Mouse (Mus musculus): ENCODE results near the gene Gm42957. TPM values are rescaled to one million over a fixed set of nuclear protein-coding genes. Genes with fewer than 3 reads are reported as not detected.

Gm42957 gene
- polyA plus RNA-seq, 1 experiment from 2014 or later = not detected

GRCm38 (mm10) chr3:96597435-96597891, 37.8 kb upstream of the Gm42957 start:
- Histone ChIP-seq H3K27ac (ENCODE audit: low read depth, low read length) (peak overlapping the region; percentile 75; the same call in 1 of the 2 replicates), H3K36me3 (ENCODE audit: control insufficient read depth, insufficient read depth, low read length) (no peaks in the 10 kb centered on the region), H3K4me1 (ENCODE audit: control insufficient read depth, insufficient read depth, low read length) (peaks cover 37% of the 10 kb centered on the region), H3K9me3 (ENCODE audit: control insufficient read depth, low read length) (no peaks in the 10 kb centered on the region), H3K27me3 (ENCODE audit: control insufficient read depth, insufficient read depth, low read length) (no peaks in the 10 kb centered on the region), H3K9ac (replicated peaks; ENCODE audit: low read depth, low read length) (peak overlapping the region; percentile 69), H3K4me2 (ENCODE audit: low read depth, low read length) (peak overlapping the region; percentile 64), H3K4me3 (ENCODE audit: low read depth, low read length) (peak overlapping the region; percentile 54)
- 0 out of 2 replicates have a peak, but pooled peaks have one; percentile 2 for ATAC-seq (ENCODE audit: low read depth)
- under 1% methylated on average over 40 of the region's 40 CpGs for WGBS

DNA sequence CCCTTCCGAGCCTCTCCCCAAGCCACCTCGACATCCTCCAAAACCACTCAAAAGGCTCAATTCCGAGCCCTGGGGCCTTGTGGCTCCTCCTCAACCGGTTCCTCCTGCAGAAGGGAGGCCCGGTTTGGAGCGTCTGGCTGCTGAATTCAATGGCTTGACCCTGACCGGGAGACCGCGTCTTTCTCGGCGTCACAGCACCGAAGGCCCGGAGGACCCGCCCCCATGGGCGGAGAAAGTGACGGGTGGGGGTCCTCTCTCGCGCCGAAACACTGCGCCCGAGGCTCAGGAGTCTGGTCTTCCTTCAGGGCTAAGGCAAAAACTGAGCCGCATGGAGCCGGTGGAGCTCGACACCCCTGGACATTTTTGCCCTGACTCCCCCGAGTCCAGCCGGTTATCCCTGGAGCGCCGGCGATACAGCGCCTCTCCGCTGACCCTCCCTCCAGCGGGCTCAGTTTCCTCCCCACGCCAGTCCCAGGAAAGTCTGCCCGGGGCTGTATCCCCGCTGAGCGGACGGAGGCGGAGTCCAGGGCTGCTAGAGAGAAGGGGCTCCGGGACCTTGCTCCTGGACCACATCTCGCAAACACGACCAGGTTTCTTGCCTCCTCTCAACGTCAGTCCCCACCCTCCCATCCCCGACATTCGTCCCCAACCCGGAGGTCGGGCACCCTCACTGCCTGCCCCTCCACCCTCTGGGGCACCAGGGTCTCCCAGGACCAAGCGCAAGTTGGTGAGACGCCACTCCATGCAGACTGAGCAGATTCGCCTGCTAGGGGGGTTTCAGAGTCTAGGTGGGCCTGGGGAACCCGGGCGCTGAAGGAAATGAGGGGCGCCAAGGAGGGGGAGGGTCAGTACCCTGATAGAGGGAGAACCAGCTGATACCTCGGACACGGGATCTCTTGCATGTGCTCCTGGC, 36.9 kb upstream of the Gm42957 start:
- Histone ChIP-seq H3K9ac (replicated peaks; ENCODE audit: low read depth, low read length) (peak overlapping the region; percentile 69), H3K4me2 (ENCODE audit: low read depth, low read length) (peak overlapping the region; percentile 64), H3K27me3 (ENCODE audit: control insufficient read depth, insufficient read depth, low read length) (no peaks in the 10 kb centered on the region), H3K4me3 (ENCODE audit: low read depth, low read length) (peak overlapping the region; percentile 54), H3K36me3 (ENCODE audit: control insufficient read depth, insufficient read depth, low read length) (no peaks in the 10 kb centered on the region), H3K27ac (ENCODE audit: low read depth, low read length) (peak overlapping the region; percentile 75), H3K4me1 (ENCODE audit: control insufficient read depth, insufficient read depth, low read length) (peaks cover 38% of the 10 kb centered on the region), H3K9me3 (ENCODE audit: control insufficient read depth, low read length) (no peaks in the 10 kb centered on the region)
- 1% methylated on average over 47 of the region's 54 CpGs for WGBS
- ATAC-seq (ENCODE audit: low read depth) = no peak

DNA sequence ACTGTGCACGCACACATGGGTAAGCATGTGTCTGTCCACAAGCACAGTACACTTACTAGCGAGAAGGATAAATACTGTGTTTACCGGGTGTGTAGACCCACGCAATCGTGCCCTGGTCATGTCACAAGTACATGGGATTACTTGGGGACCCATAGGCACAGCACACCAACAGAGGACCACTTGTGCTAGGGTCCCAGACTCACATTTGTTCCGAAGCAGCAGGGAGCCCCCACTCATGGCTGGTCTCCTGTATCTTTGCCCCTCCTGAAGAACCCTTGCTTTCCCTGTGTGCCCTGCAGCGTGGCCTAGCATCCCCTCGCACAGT, 36.2 kb upstream of the Gm42957 start:
- H3K4me3 ChIP-seq (ENCODE audit: low read depth, low read length) = no peak overlapping the region
- no peaks in the 10 kb centered on the region for H3K36me3 ChIP-seq (ENCODE audit: control insufficient read depth, insufficient read depth, low read length)
- no peak for ATAC-seq (ENCODE audit: low read depth)
- WGBS = 40% methylated on average over 8 of the region's 8 CpGs
- no peaks in the 10 kb centered on the region for H3K9me3 ChIP-seq (ENCODE audit: control insufficient read depth, low read length)
- peak overlapping the region; percentile 64 for H3K4me2 ChIP-seq (ENCODE audit: low read depth, low read length)
- no peak overlapping the region for H3K9ac ChIP-seq (replicated peaks; ENCODE audit: low read depth, low read length)
- H3K27me3 ChIP-seq (ENCODE audit: control insufficient read depth, insufficient read depth, low read length) = no peaks in the 10 kb centered on the region
- H3K4me1 ChIP-seq (ENCODE audit: control insufficient read depth, insufficient read depth, low read length) = peaks cover 45% of the 10 kb centered on the region
- no peak overlapping the region for H3K27ac ChIP-seq (ENCODE audit: low read depth, low read length)

- WGBS = 82% methylated on average over 3 of the region's 3 CpGs
- H3K9me3 ChIP-seq (ENCODE audit: control insufficient read depth, low read length) = no peaks in the 10 kb centered on the region
- H3K4me2 ChIP-seq (ENCODE audit: low read depth, low read length) = peak overlapping the region; percentile 64; the same call in 1 of the 2 replicates
- no peaks in the 10 kb centered on the region for H3K27me3 ChIP-seq (ENCODE audit: control insufficient read depth, insufficient read depth, low read length)
- peaks cover 48% of the 10 kb centered on the region for H3K4me1 ChIP-seq (ENCODE audit: control insufficient read depth, insufficient read depth, low read length)
- no peak overlapping the region for H3K4me3 ChIP-seq (ENCODE audit: low read depth, low read length)
- no peak for ATAC-seq (ENCODE audit: low read depth)
- H3K27ac ChIP-seq (ENCODE audit: low read depth, low read length) = no peak overlapping the region
- no peaks in the 10 kb centered on the region for H3K36me3 ChIP-seq (ENCODE audit: control insufficient read depth, insufficient read depth, low read length)
- H3K9ac ChIP-seq (replicated peaks; ENCODE audit: low read depth, low read length) = no peak overlapping the region
Observed at GRCm38 (mm10) chr3:96599411-96599810, 35.9 kb upstream of the Gm42957 start.

DNA sequence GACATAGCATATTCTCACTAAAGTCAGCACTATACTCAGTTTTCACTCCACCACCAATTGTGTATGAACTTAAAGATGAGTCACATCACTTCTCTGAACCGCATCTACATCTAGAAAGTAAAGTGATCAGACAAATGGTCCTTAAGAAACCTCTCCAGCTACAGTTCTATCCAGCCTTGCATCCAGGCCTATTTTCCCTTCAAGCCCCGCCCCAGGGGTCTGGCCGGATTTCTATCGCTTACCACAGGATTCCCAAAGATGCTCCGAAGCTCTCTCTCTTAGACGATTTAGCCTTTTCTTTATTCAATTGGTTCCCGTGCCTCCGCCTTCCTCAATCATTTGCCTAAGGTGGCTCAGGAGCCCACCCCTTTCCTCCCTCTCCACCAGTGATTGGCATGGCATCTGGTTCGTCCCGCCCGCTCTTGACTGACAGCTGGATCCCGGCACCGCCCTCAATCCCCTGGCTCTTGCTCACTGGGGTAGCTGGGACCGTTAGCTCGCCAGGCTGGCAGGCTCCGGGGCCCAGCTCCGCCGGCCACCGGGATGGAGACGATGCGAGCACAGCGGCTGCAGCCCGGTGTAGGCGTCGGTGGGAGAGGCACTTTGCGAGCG, 34.5 kb upstream of the Gm42957 start, which contains the start of gene Lix1l:
Gene Lix1l, plus strand, starts transcription at position 511 of the 612 bp plus-strand sequence.
- peak within 1 kb of the TSS; percentile 95 for H3K27ac ChIP-seq (ENCODE audit: low read depth, low read length)
- peak; percentile 92 for ATAC-seq (ENCODE audit: low read depth)
- H3K36me3 ChIP-seq (ENCODE audit: control insufficient read depth, insufficient read depth, low read length) = no peaks in the 10 kb centered on the region
- peaks cover 53% of the 10 kb centered on the region for H3K4me1 ChIP-seq (ENCODE audit: control insufficient read depth, insufficient read depth, low read length)
- peak within 1 kb of the TSS; percentile 72 for H3K4me2 ChIP-seq (ENCODE audit: low read depth, low read length)
- 1% methylated on average over 27 of the region's 27 CpGs for WGBS
- H3K9ac ChIP-seq (replicated peaks; ENCODE audit: low read depth, low read length) = peak within 1 kb of the TSS; percentile 94
- H3K4me3 ChIP-seq (ENCODE audit: low read depth, low read length) = peak within 1 kb of the TSS; percentile 83
- no peaks in the 10 kb centered on the region for H3K27me3 ChIP-seq (ENCODE audit: control insufficient read depth, insufficient read depth, low read length)
- H3K9me3 ChIP-seq (ENCODE audit: control insufficient read depth, low read length) = no peaks in the 10 kb centered on the region

DNA sequence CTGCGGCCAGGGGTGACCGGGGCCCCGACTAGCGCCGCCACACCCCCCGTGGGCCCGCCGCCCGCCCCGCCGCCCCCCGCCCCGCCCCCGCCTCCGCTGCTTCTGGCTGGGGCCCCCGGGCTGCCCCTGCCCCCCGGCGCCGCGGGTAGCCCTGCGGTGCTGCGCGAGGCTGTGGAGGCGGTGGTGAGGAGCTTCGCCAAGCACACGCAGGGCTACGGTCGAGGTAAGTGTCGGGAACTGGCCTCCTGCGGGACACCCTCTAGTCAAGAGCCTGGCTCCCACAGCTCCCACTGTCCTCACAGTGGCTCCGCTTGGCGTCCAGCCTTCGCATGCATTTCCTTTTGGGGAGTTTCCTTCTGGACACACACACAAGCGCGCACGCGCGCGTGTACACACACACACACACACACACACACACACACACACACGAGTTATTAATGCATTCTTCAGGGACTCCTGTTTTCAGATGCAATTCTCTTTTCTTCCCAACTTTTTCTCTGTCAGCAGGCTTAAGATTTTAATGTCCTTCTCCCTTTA, 34.0 kb upstream of the Gm42957 start:
- peak overlapping the region; percentile 72 for H3K4me2 ChIP-seq (ENCODE audit: low read depth, low read length)
- WGBS = under 1% methylated on average over 35 of the region's 40 CpGs
- H3K9ac ChIP-seq (replicated peaks; ENCODE audit: low read depth, low read length) = peak overlapping the region; percentile 94
- H3K4me3 ChIP-seq (ENCODE audit: low read depth, low read length) = peak overlapping the region; percentile 83
- peak overlapping the region; percentile 95 for H3K27ac ChIP-seq (ENCODE audit: low read depth, low read length)
- no peaks in the 10 kb centered on the region for H3K27me3 ChIP-seq (ENCODE audit: control insufficient read depth, insufficient read depth, low read length)
- no peaks in the 10 kb centered on the region for H3K9me3 ChIP-seq (ENCODE audit: control insufficient read depth, low read length)
- ATAC-seq (ENCODE audit: low read depth) = peak; percentile 65
- H3K4me1 ChIP-seq (ENCODE audit: control insufficient read depth, insufficient read depth, low read length) = peaks cover 47% of the 10 kb centered on the region
- H3K36me3 ChIP-seq (ENCODE audit: control insufficient read depth, insufficient read depth, low read length) = no peaks in the 10 kb centered on the region

DNA sequence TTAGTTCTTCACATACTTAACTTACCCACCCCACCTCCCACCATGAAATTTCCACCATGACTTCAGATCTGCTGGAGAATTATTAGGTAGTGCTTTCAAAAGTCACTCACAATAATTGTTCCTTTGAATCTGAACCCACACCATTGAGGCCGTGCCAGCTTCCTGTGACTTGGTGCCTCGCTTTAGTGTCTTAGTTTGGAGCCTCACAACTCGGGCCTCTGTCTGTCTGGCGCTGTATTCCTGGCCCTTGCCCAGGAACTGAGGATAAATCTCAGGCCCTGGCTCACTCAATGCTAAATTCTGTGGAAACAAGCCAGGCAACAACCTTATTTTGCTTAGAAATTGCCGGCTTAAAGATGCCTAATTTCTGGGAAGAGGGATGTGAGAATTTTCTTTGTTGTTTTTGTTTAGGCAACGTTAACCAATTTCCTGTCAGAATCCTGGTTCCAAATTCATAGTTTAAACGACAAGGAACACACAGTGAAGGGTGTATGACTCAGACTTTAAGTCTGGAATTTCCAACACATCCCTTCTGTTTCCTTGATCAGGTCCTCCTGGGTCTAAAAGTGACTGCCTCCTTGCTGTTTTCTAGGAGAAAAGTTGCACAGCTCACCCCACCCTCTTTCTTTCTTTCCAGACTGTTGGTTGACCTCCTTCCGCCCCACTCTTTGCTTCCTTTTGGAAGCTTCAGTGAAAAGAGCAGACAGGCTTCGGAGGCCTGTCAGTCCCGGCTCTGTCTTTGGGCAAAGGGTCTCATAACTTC, 33.2 kb upstream of the Gm42957 start:
- Histone ChIP-seq H3K9ac (replicated peaks; ENCODE audit: low read depth, low read length) (peak overlapping the region; percentile 94), H3K9me3 (ENCODE audit: control insufficient read depth, low read length) (no peaks in the 10 kb centered on the region), H3K4me1 (ENCODE audit: control insufficient read depth, insufficient read depth, low read length) (peaks cover 47% of the 10 kb centered on the region), H3K4me2 (ENCODE audit: low read depth, low read length) (peak overlapping the region; percentile 72), H3K27ac (ENCODE audit: low read depth, low read length) (peak overlapping the region; percentile 95), H3K4me3 (ENCODE audit: low read depth, low read length) (peak overlapping the region; percentile 83), H3K27me3 (ENCODE audit: control insufficient read depth, insufficient read depth, low read length) (no peaks in the 10 kb centered on the region), H3K36me3 (ENCODE audit: control insufficient read depth, insufficient read depth, low read length) (no peaks in the 10 kb centered on the region)
- no peak for ATAC-seq (ENCODE audit: low read depth)
- WGBS = 14% methylated on average over 10 of the region's 10 CpGs

GRCm38 (mm10) chr3:96602704-96603084, 32.6 kb upstream of the Gm42957 start:
- no peak for ATAC-seq (ENCODE audit: low read depth)
- WGBS = 21% methylated on average over 5 of the region's 5 CpGs

More at GRCm38 (mm10) chr3:96602704-96603084, 32.6 kb upstream of the Gm42957 start:
- Histone ChIP-seq H3K36me3 (ENCODE audit: control insufficient read depth, insufficient read depth, low read length) (no peaks in the 10 kb centered on the region), H3K9ac (replicated peaks; ENCODE audit: low read depth, low read length) (peak overlapping the region; percentile 94), H3K27ac (ENCODE audit: low read depth, low read length) (peak overlapping the region; percentile 41), H3K27me3 (ENCODE audit: control insufficient read depth, insufficient read depth, low read length) (no peaks in the 10 kb centered on the region), H3K9me3 (ENCODE audit: control insufficient read depth, low read length) (no peaks in the 10 kb centered on the region), H3K4me3 (ENCODE audit: low read depth, low read length) (peak overlapping the region; percentile 83), H3K4me2 (ENCODE audit: low read depth, low read length) (peak overlapping the region; percentile 72), H3K4me1 (ENCODE audit: control insufficient read depth, insufficient read depth, low read length) (peaks cover 47% of the 10 kb centered on the region)

Measured in neural tube, embryonic 14.5 days (tissue).